8 mouse cellular contexts compared by ENCODE assay signal in genomic region chr15:12739277-12740247, GRCm38 (mm10). TPM values are rescaled to one million over a fixed set of nuclear protein-coding genes. Genes with fewer than 3 reads are reported as not detected.
A peak's percentile ranks its signal among the peaks of the same experiment; 100 is the strongest.
DNase-seq lines count a peak whose midpoint lies in the region; ATAC-seq lines count a peak whose summit lies in the region.

Gene Pdzd2, minus strand, starts transcription at chr15:12739924.

- peak within 1 kb of the TSS; percentile 67 for H3K4me3 ChIP-seq in hindbrain, embryonic 13.5 days
- peak within 1 kb of the TSS; percentile 62 for H3K4me3 ChIP-seq in lung, embryonic 16.5 days (ENCODE audit: low read length)

- DNase-seq in R1 (ENCODE audit: low read depth, low spot score), result peak; percentile 98
- peak; percentile 69 to 81 for DNase-seq in cerebellum, postnatal 4 days (ENCODE audit: low spot score in 2 of 2)
- DNase-seq in frontal cortex, postnatal 36 days (ENCODE audit: low spot score in 2 of 2), result peak; percentile 98 to 99
- peak; percentile 95 to 97 for DNase-seq in layer of hippocampus, postnatal 10 days (ENCODE audit: low spot score in 2 of 2)
- peak; percentile 99 for DNase-seq in retina, embryonic 14.5 days (ENCODE audit: low spot score)
- peak; percentile 27 for DNase-seq in thymus, postnatal 25 days

- H3K9me3 ChIP-seq in hindbrain, embryonic 13.5 days, result no peaks in the 10 kb centered on the region
- no peaks in the 10 kb centered on the region for H3K9me3 ChIP-seq in lung, embryonic 16.5 days (ENCODE audit: control insufficient read depth, low read length)

- peaks cover 19% of the 10 kb centered on the region for H3K4me1 ChIP-seq in hindbrain, embryonic 13.5 days (replicated peaks)
- peaks cover 12% of the 10 kb centered on the region for H3K4me1 ChIP-seq in lung, embryonic 16.5 days (replicated peaks; ENCODE audit: control insufficient read depth, insufficient read depth, low read length)

- H3K36me3 ChIP-seq in hindbrain, embryonic 13.5 days, result no peaks in the 10 kb centered on the region
- H3K36me3 ChIP-seq in lung, embryonic 16.5 days (ENCODE audit: control insufficient read depth, insufficient read depth, low read length), result no peaks in the 10 kb centered on the region

- ATAC-seq in hindbrain, embryonic 13.5 days (ENCODE audit: low FRiP score), result peak; percentile 98
- ATAC-seq in lung, embryonic 16.5 days (ENCODE audit: low read depth), result peak; percentile 98

- peaks cover 25% of the 10 kb centered on the region for H3K27me3 ChIP-seq in hindbrain, embryonic 13.5 days
- peaks cover 19% of the 10 kb centered on the region for H3K27me3 ChIP-seq in lung, embryonic 16.5 days (ENCODE audit: control insufficient read depth, insufficient read depth, low read depth, low read length)

- peak within 1 kb of the TSS; percentile 78 for H3K9ac ChIP-seq in hindbrain, embryonic 13.5 days
- H3K9ac ChIP-seq in lung, embryonic 16.5 days (ENCODE audit: low read length), result peak within 1 kb of the TSS; percentile 57

- peak within 1 kb of the TSS; percentile 70 for H3K4me2 ChIP-seq in hindbrain, embryonic 13.5 days
- H3K4me2 ChIP-seq in lung, embryonic 16.5 days (ENCODE audit: low read depth, low read length), result peak within 1 kb of the TSS; percentile 94

- under 1% methylated on average over 80 of the region's 83 CpGs for WGBS in hindbrain, embryonic 13.5 days
- under 1% methylated on average over 68 of the region's 83 CpGs for WGBS in lung, embryonic 16.5 days

- peak within 1 kb of the TSS; percentile 81 for H3K27ac ChIP-seq in hindbrain, embryonic 13.5 days
- H3K27ac ChIP-seq in lung, embryonic 16.5 days (ENCODE audit: low read length), result no peak within 1 kb of the TSS

RNA-seq across cellular contexts. Expression of gene Pdzd2, which starts in this region (rescaled TPM):
- 9.3 and 12.3 TPM in 2 replicates for polyA plus RNA-seq in hindbrain, embryonic 13.5 days (2015; fragmentation: Nextera tagmentation; extraction: Ambion mirVana)
- 10 to 100 TPM; 39.4 to 46.7 TPM for total RNA-seq in layer of hippocampus, postnatal 10 days (2021)
- 33.2 and 43.2 TPM in 2 replicates for polyA plus RNA-seq in lung, embryonic 16.5 days (2015; fragmentation: Nextera tagmentation; extraction: Ambion mirVana)

Comparison
In these comparisons a context has a peak if more than half of its experiments do, and no peak if none do; other contexts are left out.
1. DNase-seq: peak in every context shown above with its lines; median percentile 99 in retina, embryonic 14.5 days; 98 in frontal cortex, postnatal 36 days; 98 in R1; 96 in layer of hippocampus, postnatal 10 days; 75 in cerebellum, postnatal 4 days; 27 in thymus, postnatal 25 days.